Mouse (Mus musculus) induced T-regulatory cell, adult 2 months (primary cell): ENCODE measurements around the gene Ubp1.
A peak's percentile ranks its signal among the peaks of the same experiment; 100 is the strongest.

ENCODE experiments used
- DNase-seq: peaks from one replicate; pipeline ENCODE4 v3.0.0-alpha.2; 2012; ENCODE audit warnings: low read depth

The Ubp1 gene

GRCm38 (mm10) chr9:114015724-114016123, 85.0 kb downstream of the Ubp1 start:
- peak; percentile 52 for DNase-seq

DNA sequence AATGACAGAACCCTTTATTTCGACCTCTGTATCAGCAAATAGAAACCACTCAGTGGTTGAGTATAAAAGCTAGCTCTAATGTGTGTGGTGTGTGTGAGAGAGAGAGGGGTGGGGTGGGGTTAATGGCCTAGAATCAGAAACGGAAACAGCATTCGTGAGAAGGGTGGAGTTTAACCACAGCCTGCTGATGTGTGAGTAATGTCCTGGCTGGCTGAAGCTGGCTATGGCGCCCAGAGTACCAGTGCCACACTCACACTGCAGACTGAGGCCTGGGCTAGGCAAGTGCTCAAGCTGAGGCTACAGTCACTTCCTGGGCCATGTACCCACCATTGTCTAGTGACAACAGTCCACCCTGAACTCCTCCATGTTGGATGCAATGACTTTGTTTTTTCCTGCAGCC, 85.7 kb downstream of the Ubp1 start:
- DNase-seq = peak; percentile 64

- no peak for DNase-seq
Measured at GRCm38 (mm10) chr9:114019012-114019762, 88.5 kb downstream of the Ubp1 start.

- DNase-seq = no peak
Measured at GRCm38 (mm10) chr9:114022141-114022540, 91.4 kb downstream of the Ubp1 start.

GRCm38 (mm10) chr9:114025182-114025581, 94.4 kb downstream of the Ubp1 start:
- no peak for DNase-seq

GRCm38 (mm10) chr9:114025846-114026245, 95.1 kb downstream of the Ubp1 start:
- no peak for DNase-seq

- DNase-seq = peak; percentile 91
Measured at GRCm38 (mm10) chr9:114026261-114026934, 95.7 kb downstream of the Ubp1 start.
